Comparison of ENCODE assay signal across 8 mouse cellular contexts in genomic region chr1:119648205-119649111, GRCm38 (mm10). TPM values are rescaled to one million over a fixed set of nuclear protein-coding genes. Genes with fewer than 3 reads are reported as not detected.
DNase-seq lines count a peak whose midpoint lies in the region; ATAC-seq and TF ChIP-seq lines count a peak whose summit lies in the region.

Gene Epb41l5 (minus strand): TSS chr1:119649000.

- peak within 1 kb of the TSS; percentile 91 for H3K4me3 ChIP-seq in E14TG2a.4 (replicated peaks; ENCODE audit: low read length)
- H3K4me3 ChIP-seq in forebrain, embryonic 12.5 days (replicated peaks), result peak within 1 kb of the TSS; percentile 80
- peak within 1 kb of the TSS; percentile 95 for H3K4me3 ChIP-seq in heart, embryonic 16.5 days (ENCODE audit: low read length)
- peak within 1 kb of the TSS; percentile 70 to 87 for H3K4me3 ChIP-seq in liver, embryonic 14.5 days (ENCODE audit: insufficient read depth in 1 of 2, low read depth in 2 of 2, low read length in 2 of 2)
- peak within 1 kb of the TSS; percentile 73 for H3K4me3 ChIP-seq in neural tube, embryonic 11.5 days (ENCODE audit: low read depth, low read length)
- peak within 1 kb of the TSS; percentile 72 for H3K4me3 ChIP-seq in stomach, embryonic 16.5 days (replicated peaks; ENCODE audit: low read length)

- H3K36me3 ChIP-seq in E14TG2a.4 (ENCODE audit: insufficient read depth, low read length), result no peaks in the 10 kb centered on the region
- H3K36me3 ChIP-seq in forebrain, embryonic 12.5 days (replicated peaks), result no peaks in the 10 kb centered on the region
- H3K36me3 ChIP-seq in heart, embryonic 16.5 days (ENCODE audit: control insufficient read depth, insufficient read depth), result no peaks in the 10 kb centered on the region
- no peaks in the 10 kb centered on the region for H3K36me3 ChIP-seq in liver, embryonic 14.5 days (replicated peaks; ENCODE audit: control insufficient read depth, insufficient read depth, low read depth)
- no peaks in the 10 kb centered on the region for H3K36me3 ChIP-seq in neural tube, embryonic 11.5 days (ENCODE audit: control insufficient read depth, insufficient read depth, low read length)
- H3K36me3 ChIP-seq in stomach, embryonic 16.5 days (ENCODE audit: control insufficient read depth, insufficient read depth, low read length), result no peaks in the 10 kb centered on the region; the same call in 1 of the 2 replicates

- peak; percentile 97 for ATAC-seq in forebrain, embryonic 12.5 days (ENCODE audit: low FRiP score)
- ATAC-seq in heart, embryonic 16.5 days (replicated peaks; ENCODE audit: extremely low read depth, insufficient read depth, low FRiP score), result peak; percentile 94
- peak; percentile 90 for ATAC-seq in liver, embryonic 14.5 days (ENCODE audit: insufficient read depth)
- ATAC-seq in neural tube, embryonic 11.5 days (ENCODE audit: insufficient read depth, low FRiP score, low TSS enrichment), result peak; percentile 98
- ATAC-seq in stomach, embryonic 16.5 days (ENCODE audit: insufficient read depth, low FRiP score), result peak; percentile 95

- no peak for TF ChIP-seq CTCF in E14TG2a.4 (conservative IDR thresholded peaks at IDR 0.05; ENCODE audit: low read length)
- 0 out of 2 replicates have a peak, but pooled peaks have one; percentile 11 for TF ChIP-seq CTCF in liver, embryonic 14.5 days (IDR thresholded peaks at IDR 0.05; ENCODE audit: low read depth)

- H3K9me3 ChIP-seq in E14TG2a.4 (ENCODE audit: low read length), result no peaks in the 10 kb centered on the region
- no peaks in the 10 kb centered on the region for H3K9me3 ChIP-seq in forebrain, embryonic 12.5 days
- H3K9me3 ChIP-seq in heart, embryonic 16.5 days (replicated peaks; ENCODE audit: control insufficient read depth, low read length), result no peaks in the 10 kb centered on the region
- H3K9me3 ChIP-seq in liver, embryonic 14.5 days (ENCODE audit: control insufficient read depth, low read length), result no peaks in the 10 kb centered on the region
- no peaks in the 10 kb centered on the region for H3K9me3 ChIP-seq in neural tube, embryonic 11.5 days (ENCODE audit: control insufficient read depth, low read length)
- H3K9me3 ChIP-seq in stomach, embryonic 16.5 days (replicated peaks; ENCODE audit: control insufficient read depth, low read length), result no peaks in the 10 kb centered on the region

- peak within 1 kb of the TSS; percentile 71 for H3K4me2 ChIP-seq in forebrain, embryonic 12.5 days
- peak within 1 kb of the TSS; percentile 89 for H3K4me2 ChIP-seq in heart, embryonic 16.5 days (ENCODE audit: low read depth, low read length)
- H3K4me2 ChIP-seq in liver, embryonic 14.5 days (ENCODE audit: low read depth), result peak within 1 kb of the TSS; percentile 64
- H3K4me2 ChIP-seq in neural tube, embryonic 11.5 days (ENCODE audit: low read depth), result peak within 1 kb of the TSS; percentile 75
- peak within 1 kb of the TSS; percentile 53 for H3K4me2 ChIP-seq in stomach, embryonic 16.5 days (ENCODE audit: low read depth, low read length)

- WGBS in forebrain, embryonic 12.5 days, result under 1% methylated on average over 86 of the region's 86 CpGs
- WGBS in heart, embryonic 16.5 days, result under 1% methylated on average over 86 of the region's 86 CpGs
- WGBS in liver, embryonic 14.5 days (ENCODE audit: insufficient replicate concordance), result under 1% methylated on average over 73 of the region's 86 CpGs
- under 1% methylated on average over 84 of the region's 86 CpGs for WGBS in neural tube, embryonic 11.5 days
- under 1% methylated on average over 86 of the region's 86 CpGs for WGBS in stomach, embryonic 16.5 days

- peak within 1 kb of the TSS; percentile 72 for H3K9ac ChIP-seq in forebrain, embryonic 12.5 days
- peak within 1 kb of the TSS; percentile 82 for H3K9ac ChIP-seq in heart, embryonic 16.5 days (ENCODE audit: low read length)
- peak within 1 kb of the TSS; percentile 64 for H3K9ac ChIP-seq in liver, embryonic 14.5 days (replicated peaks)
- peak within 1 kb of the TSS; percentile 73 for H3K9ac ChIP-seq in neural tube, embryonic 11.5 days (ENCODE audit: low read length)
- peak within 1 kb of the TSS; percentile 80 for H3K9ac ChIP-seq in stomach, embryonic 16.5 days (ENCODE audit: low read length)

- no peaks in the 10 kb centered on the region for H3K27me3 ChIP-seq in E14TG2a.4 (ENCODE audit: insufficient read depth, low read length)
- H3K27me3 ChIP-seq in forebrain, embryonic 12.5 days, result no peaks in the 10 kb centered on the region
- no peaks in the 10 kb centered on the region for H3K27me3 ChIP-seq in heart, embryonic 16.5 days (ENCODE audit: control insufficient read depth, insufficient read depth, low read length)
- H3K27me3 ChIP-seq in liver, embryonic 14.5 days (ENCODE audit: control insufficient read depth, insufficient read depth, low read length), result no peaks in the 10 kb centered on the region
- no peaks in the 10 kb centered on the region for H3K27me3 ChIP-seq in neural tube, embryonic 11.5 days (ENCODE audit: control insufficient read depth, insufficient read depth, low read length)
- no peaks in the 10 kb centered on the region for H3K27me3 ChIP-seq in stomach, embryonic 16.5 days (ENCODE audit: control insufficient read depth, insufficient read depth, low read length)

- H3K4me1 ChIP-seq in E14TG2a.4 (replicated peaks; ENCODE audit: low read depth, low read length), result peaks cover 19% of the 10 kb centered on the region
- H3K4me1 ChIP-seq in forebrain, embryonic 12.5 days, result peaks cover 14% of the 10 kb centered on the region
- H3K4me1 ChIP-seq in heart, embryonic 16.5 days (ENCODE audit: control insufficient read depth, insufficient read depth, low read length), result peaks cover 10% of the 10 kb centered on the region
- peaks cover 3 to 5% of the 10 kb centered on the region in 2 experiments; a peak in 1 of 4 replicates for H3K4me1 ChIP-seq in liver, embryonic 14.5 days (replicated peaks; ENCODE audit: control insufficient read depth in 2 of 2, insufficient read depth in 2 of 2, low read length in 1 of 2)
- H3K4me1 ChIP-seq in neural tube, embryonic 11.5 days (ENCODE audit: control insufficient read depth, insufficient read depth, low read length), result no peaks in the 10 kb centered on the region
- H3K4me1 ChIP-seq in stomach, embryonic 16.5 days (ENCODE audit: control insufficient read depth, insufficient read depth, low read length), result peaks cover 12% of the 10 kb centered on the region; the same call in 1 of the 2 replicates

- peak; percentile 82 for DNase-seq in c-Kit-positive CD71-positive TER-119-negative erythroid progenitor cells, embryonic 14.5 days (ENCODE audit: low read depth)
- peak; percentile 86 to 93 for DNase-seq in kidney, postnatal 25 days
- peak; percentile 65 to 70 (median 67) for DNase-seq in liver, embryonic 14.5 days (ENCODE audit: low read depth in 3 of 3, low spot score in 3 of 3)
- peak; percentile 94 for DNase-seq in neural tube, embryonic 11.5 days (ENCODE audit: low spot score)

- H3K27ac ChIP-seq in forebrain, embryonic 12.5 days, result peak within 1 kb of the TSS; percentile 88
- H3K27ac ChIP-seq in heart, embryonic 16.5 days (ENCODE audit: low read length), result peak within 1 kb of the TSS; percentile 90
- H3K27ac ChIP-seq in liver, embryonic 14.5 days, result peak within 1 kb of the TSS; percentile 23; the same call in 1 of the 2 replicates
- H3K27ac ChIP-seq in neural tube, embryonic 11.5 days (ENCODE audit: low read depth, low read length), result peak within 1 kb of the TSS; percentile 63; the same call in 1 of the 2 replicates
- H3K27ac ChIP-seq in stomach, embryonic 16.5 days (ENCODE audit: low read length), result peak within 1 kb of the TSS; percentile 89

- TF ChIP-seq EP300 in liver, embryonic 14.5 days (IDR thresholded peaks at IDR 0.05; ENCODE audit: low read depth), result no peak

RNA-seq across cellular contexts. Expression of gene Epb41l5, which starts in this region (rescaled TPM):
- 38.0 and 41.8 TPM in 2 replicates for polyA plus RNA-seq in forebrain, embryonic 12.5 days (2016; fragmentation: Nextera tagmentation; extraction: Ambion mirVana)
- 12.7 and 12.8 TPM in 2 replicates for polyA plus RNA-seq in heart, embryonic 16.5 days (2015; fragmentation: Nextera tagmentation; extraction: Ambion mirVana)
- 4.0 and 6.4 TPM in 2 replicates for polyA plus RNA-seq in liver, embryonic 14.5 days (2012; rRNA removed)
- 12.9 and 13.1 TPM in 2 replicates for polyA plus RNA-seq in liver, embryonic 14.5 days (2014; fragmentation: Nextera tagmentation; extraction: Ambion mirVana)
- 30.4 and 33.3 TPM in 2 replicates for polyA plus RNA-seq in neural tube, embryonic 11.5 days (2014; fragmentation: Nextera tagmentation; extraction: Ambion mirVana)
- 38.6 and 46.1 TPM in 2 replicates for polyA plus RNA-seq in stomach, embryonic 16.5 days (2015; fragmentation: Nextera tagmentation; extraction: Ambion mirVana)

Comparison
In these comparisons a context has a peak if more than half of its experiments do, and no peak if none do; other contexts are left out.
1. Peak in every context shown above with its lines: DNase-seq, ATAC-seq, H3K4me3 ChIP-seq and H3K27ac ChIP-seq.
2. H3K27ac ChIP-seq: peak in every context shown above with its lines; median percentile 90 in heart, embryonic 16.5 days; 89 in stomach, embryonic 16.5 days; 88 in forebrain, embryonic 12.5 days; 63 in neural tube, embryonic 11.5 days; 23 in liver, embryonic 14.5 days.